Mouse (Mus musculus): ENCODE data around the gene Alg5. TPM values are rescaled to one million over a fixed set of nuclear protein-coding genes. Genes with fewer than 3 reads are reported as not detected.

Alg5 gene
- polyA plus RNA-seq, 1 experiment, result 12.4 TPM

GRCm38 (mm10) chr3:54715461-54715860 is 19.9 kb upstream of the Alg5 start:
- WGBS, result 81% methylated on average over 6 of the region's 6 CpGs
- H3K4me3 ChIP-seq (replicated peaks; ENCODE audit: extremely low read depth, low read depth, low read length), result no peak overlapping the region
- no peaks in the 10 kb centered on the region for H3K4me1 ChIP-seq (ENCODE audit: control insufficient read depth, insufficient read depth, low read length)
- no peak for DNase-seq
- TF ChIP-seq CTCF (IDR thresholded peaks at IDR 0.05; ENCODE audit: insufficient read depth, low read length), result no peak
- no peak for TF ChIP-seq POLR2A (IDR thresholded peaks at IDR 0.05; ENCODE audit: borderline replicate concordance, extremely low read depth, low read depth, low read length)

DNA sequence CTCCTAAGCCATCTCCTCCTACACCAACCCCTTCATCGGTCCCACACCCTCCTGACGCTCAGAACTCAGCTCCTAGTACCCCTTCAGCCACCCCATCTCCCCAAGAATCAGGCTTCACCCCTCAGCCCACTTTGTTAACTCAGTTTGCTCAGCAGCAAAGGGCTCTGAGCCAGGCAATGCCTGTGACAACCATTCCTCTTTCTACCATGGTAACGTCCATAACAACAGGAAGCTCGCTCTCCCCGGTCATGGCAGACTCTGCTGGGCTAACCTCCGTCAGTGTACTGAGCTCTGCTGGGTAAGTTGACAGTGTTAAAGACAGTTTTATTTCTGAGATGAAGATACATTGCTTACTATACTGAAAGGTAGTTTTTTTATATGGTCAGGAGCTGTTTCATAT is 18.0 kb upstream of the Alg5 start:
- DNase-seq, result no peak
- H3K4me3 ChIP-seq (replicated peaks; ENCODE audit: extremely low read depth, low read depth, low read length), result no peak overlapping the region
- H3K4me1 ChIP-seq (ENCODE audit: control insufficient read depth, insufficient read depth, low read length), result no peaks in the 10 kb centered on the region
- WGBS, result 75% methylated on average over 6 of the region's 6 CpGs
- TF ChIP-seq CTCF (IDR thresholded peaks at IDR 0.05; ENCODE audit: insufficient read depth, low read length), result no peak
- no peak for TF ChIP-seq POLR2A (IDR thresholded peaks at IDR 0.05; ENCODE audit: borderline replicate concordance, extremely low read depth, low read depth, low read length)

DNA sequence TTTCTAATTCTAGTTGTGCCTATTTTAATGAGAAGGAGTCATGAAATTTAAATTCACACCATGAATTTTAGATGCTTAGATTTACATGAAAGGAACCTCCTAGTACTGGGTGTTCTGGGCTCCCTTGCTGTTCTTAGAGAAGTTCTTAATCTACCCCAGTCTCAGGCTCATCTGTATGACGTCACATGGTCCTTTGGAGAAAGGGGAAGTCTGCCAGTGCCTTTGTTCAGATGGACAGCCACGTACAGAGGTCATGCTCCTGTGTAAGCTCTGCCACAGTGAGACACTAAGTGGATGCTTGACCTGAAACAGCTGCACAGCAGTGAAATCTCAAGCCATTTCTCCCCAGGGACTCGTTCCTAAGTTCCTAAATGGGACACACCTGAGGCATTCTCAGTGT is 16.4 kb upstream of the Alg5 start:
- 61% methylated on average over 3 of the region's 3 CpGs for WGBS
- Histone ChIP-seq H3K4me1 (ENCODE audit: control insufficient read depth, insufficient read depth, low read length) (peaks cover 2% of the 10 kb centered on the region; the same call in 1 of the 2 replicates), H3K4me3 (replicated peaks; ENCODE audit: extremely low read depth, low read depth, low read length) (no peak overlapping the region)
- TF ChIP-seq POLR2A (IDR thresholded peaks at IDR 0.05; ENCODE audit: borderline replicate concordance, extremely low read depth, low read depth, low read length), result no peak
- no peak for TF ChIP-seq CTCF (IDR thresholded peaks at IDR 0.05; ENCODE audit: insufficient read depth, low read length)
- DNase-seq, result no peak

- TF ChIP-seq CTCF (IDR thresholded peaks at IDR 0.05; ENCODE audit: insufficient read depth, low read length) (no peak), POLR2A (IDR thresholded peaks at IDR 0.05; ENCODE audit: borderline replicate concordance, extremely low read depth, low read depth, low read length) (no peak)
- WGBS, result 64% methylated on average over 10 of the region's 10 CpGs
- no peak for DNase-seq
- H3K4me3 ChIP-seq (replicated peaks; ENCODE audit: extremely low read depth, low read depth, low read length), result no peak overlapping the region
- peaks cover 4% of the 10 kb centered on the region; the same call in 1 of the 2 replicates for H3K4me1 ChIP-seq (ENCODE audit: control insufficient read depth, insufficient read depth, low read length)
Observed at GRCm38 (mm10) chr3:54723741-54724500, 11.4 kb upstream of the Alg5 start.

DNA sequence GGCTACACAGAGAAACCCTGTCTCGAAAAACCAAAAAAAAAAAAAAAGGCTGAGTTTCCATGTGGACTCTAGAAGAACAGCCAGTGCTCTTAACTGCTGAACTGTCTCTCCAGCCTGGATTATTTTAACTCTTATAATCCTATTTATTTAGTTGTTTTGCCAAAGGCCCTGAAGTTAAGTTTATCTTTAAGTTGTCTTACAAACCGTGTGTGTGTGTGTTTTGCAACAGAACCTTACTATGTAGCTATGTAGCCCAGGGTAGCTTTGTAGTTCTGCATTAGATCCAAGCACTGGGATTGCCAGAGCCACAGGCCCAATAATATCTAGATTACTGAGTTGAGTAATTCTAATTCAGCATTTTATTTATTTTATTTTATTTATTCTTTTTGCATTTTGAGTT is 10.0 kb upstream of the Alg5 start:
- TF ChIP-seq POLR2A (IDR thresholded peaks at IDR 0.05; ENCODE audit: borderline replicate concordance, extremely low read depth, low read depth, low read length) (no peak), CTCF (IDR thresholded peaks at IDR 0.05; ENCODE audit: insufficient read depth, low read length) (no peak)
- H3K4me3 ChIP-seq (replicated peaks; ENCODE audit: extremely low read depth, low read depth, low read length), result no peak overlapping the region
- 75% methylated on average over 2 of the region's 2 CpGs for WGBS
- no peak for DNase-seq
- peaks cover 4% of the 10 kb centered on the region; the same call in 1 of the 2 replicates for H3K4me1 ChIP-seq (ENCODE audit: control insufficient read depth, insufficient read depth, low read length)

- TF ChIP-seq CTCF (IDR thresholded peaks at IDR 0.05; ENCODE audit: insufficient read depth, low read length), result no peak
- 92% methylated on average over 2 of the region's 2 CpGs for WGBS
- H3K4me3 ChIP-seq (replicated peaks; ENCODE audit: extremely low read depth, low read depth, low read length), result no peak overlapping the region
Observed at GRCm38 (mm10) chr3:54727588-54727987, 7.8 kb upstream of the Alg5 start.

GRCm38 (mm10) chr3:54728100-54728499 is 7.2 kb upstream of the Alg5 start:
- 87% methylated on average over 6 of the region's 6 CpGs for WGBS
- Histone ChIP-seq H3K4me3 (replicated peaks; ENCODE audit: extremely low read depth, low read depth, low read length) (no peak overlapping the region), H3K4me1 (ENCODE audit: control insufficient read depth, insufficient read depth, low read length) (peaks cover 4% of the 10 kb centered on the region; the same call in 1 of the 2 replicates)
- no peak for TF ChIP-seq CTCF (IDR thresholded peaks at IDR 0.05; ENCODE audit: insufficient read depth, low read length)
- TF ChIP-seq POLR2A (IDR thresholded peaks at IDR 0.05; ENCODE audit: borderline replicate concordance, extremely low read depth, low read depth, low read length), result no peak
- no peak for DNase-seq

More at GRCm38 (mm10) chr3:54727588-54727987, 7.8 kb upstream of the Alg5 start:
- DNase-seq, result no peak
- peaks cover 4% of the 10 kb centered on the region; the same call in 1 of the 2 replicates for H3K4me1 ChIP-seq (ENCODE audit: control insufficient read depth, insufficient read depth, low read length)

DNA sequence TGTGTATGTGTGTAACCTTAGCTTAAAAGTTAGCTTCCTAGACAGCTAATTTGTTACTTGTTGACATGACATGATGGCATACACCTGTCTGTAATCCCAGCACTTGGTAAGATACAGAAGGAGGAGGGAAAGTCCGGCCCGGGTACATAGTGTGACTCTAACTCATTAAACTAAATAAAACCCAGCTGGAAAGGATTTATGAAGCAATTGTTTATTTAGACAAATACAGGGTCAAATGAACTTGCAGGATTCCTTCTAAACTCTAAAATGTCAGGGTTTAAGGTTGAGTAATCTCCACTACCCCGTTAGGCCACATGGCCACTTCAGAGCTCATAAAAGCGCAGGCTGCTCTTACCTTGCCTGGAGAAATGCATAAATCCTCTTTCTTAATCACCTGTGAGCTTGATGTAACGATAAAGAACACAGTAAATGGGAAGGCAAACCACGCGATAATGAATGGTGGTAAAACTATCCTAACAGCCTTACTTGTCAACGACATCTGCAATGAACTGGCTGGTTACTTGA is 3.7 kb upstream of the Alg5 start:
- Histone ChIP-seq H3K4me3 (replicated peaks; ENCODE audit: extremely low read depth, low read depth, low read length) (no peak overlapping the region), H3K4me1 (ENCODE audit: control insufficient read depth, insufficient read depth, low read length) (no peaks in the 10 kb centered on the region)
- TF ChIP-seq POLR2A (IDR thresholded peaks at IDR 0.05; ENCODE audit: borderline replicate concordance, extremely low read depth, low read depth, low read length) (no peak), CTCF (IDR thresholded peaks at IDR 0.05; ENCODE audit: insufficient read depth, low read length) (no peak)
- DNase-seq, result no peak
- WGBS, result 75% methylated on average over 8 of the region's 8 CpGs

DNA sequence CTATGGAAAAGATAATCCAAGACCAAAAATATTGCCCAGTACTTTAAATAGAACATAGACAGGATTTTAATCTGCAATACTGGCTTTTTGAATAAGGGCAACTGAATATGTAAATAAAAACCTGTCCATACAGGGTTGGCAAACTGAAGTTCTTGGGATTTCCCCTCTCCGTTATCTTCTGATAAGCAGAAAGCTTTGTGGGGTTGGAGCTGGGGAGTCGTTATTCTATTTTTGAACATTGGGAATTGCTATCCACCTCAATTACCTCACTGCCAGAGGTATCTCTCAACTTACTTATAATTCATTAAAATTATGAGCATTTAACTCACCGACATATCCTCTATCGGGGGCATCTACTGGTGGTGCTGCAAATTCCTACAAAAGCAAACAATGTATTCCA is 3.0 kb upstream of the Alg5 start:
- no peak for DNase-seq
- TF ChIP-seq POLR2A (IDR thresholded peaks at IDR 0.05; ENCODE audit: borderline replicate concordance, extremely low read depth, low read depth, low read length) (no peak), CTCF (IDR thresholded peaks at IDR 0.05; ENCODE audit: insufficient read depth, low read length) (no peak)
- Histone ChIP-seq H3K4me1 (ENCODE audit: control insufficient read depth, insufficient read depth, low read length) (no peaks in the 10 kb centered on the region), H3K4me3 (replicated peaks; ENCODE audit: extremely low read depth, low read depth, low read length) (no peak overlapping the region)
- 89% methylated on average over 4 of the region's 4 CpGs for WGBS

Data from lung, adult 2 months (tissue).